Mouse (Mus musculus) liver, embryonic 11.5 days (tissue): ENCODE measurements at regions not wholly inside any gene's neighbourhood (a gene's known extent, or its start where the extent isn't known, plus 50 kb on each side); places are given as distances from the start of the nearest gene placed in this dataset.

Experiments
- ATAC-seq: fragments of 200-750 bp; cut with Nextera tagmentation; replicated peaks from 2 replicates; pipeline ENCODE4 v1.8.0; 2017; ENCODE audit warnings: moderate number of reproducible peaks, mild to moderate bottlenecking, moderate TSS enrichment, moderate library complexity; ENCODE audit not compliant: low FRiP score
- DNase-seq: peaks from one replicate; pipeline ENCODE4 v3.0.0-alpha.2; 2017; ENCODE audit warnings: low spot score
- H3K27ac ChIP-seq: fragments of 300-500 bp; sonication (generic); 2 replicates; pipeline ENCODE4 v1.5.1; 2014; ENCODE audit warnings: mild to moderate bottlenecking, low read depth, low read length, control low read depth
- H3K27me3 ChIP-seq: fragments of 300-500 bp; sonication (generic); replicated peaks from 2 replicates; pipeline ENCODE4 v1.6.1; 2014; ENCODE audit warnings: low read length, mixed read lengths; ENCODE audit not compliant: control insufficient read depth, insufficient read depth
- H3K36me3 ChIP-seq: fragments of 300-500 bp; sonication (generic); 2 replicates; pipeline ENCODE4 v1.6.1; 2014; ENCODE audit warnings: mild to moderate bottlenecking, low read length, moderate library complexity, mixed read lengths; ENCODE audit not compliant: control insufficient read depth, insufficient read depth
- H3K4me1 ChIP-seq: fragments of 300-500 bp; sonication (generic); replicated peaks from 2 replicates; pipeline ENCODE4 v1.6.1; 2014; ENCODE audit warnings: low read length, mixed read lengths; ENCODE audit not compliant: control insufficient read depth, insufficient read depth
- H3K4me2 ChIP-seq: fragments of 300-500 bp; sonication (generic); 2 replicates; pipeline ENCODE4 v1.6.1; 2014; ENCODE audit warnings: mild to moderate bottlenecking, control low read depth, moderate library complexity
- H3K4me3 ChIP-seq: fragments of 300-500 bp; sonication (generic); 2 replicates; pipeline ENCODE4 v1.5.1; 2014; ENCODE audit warnings: low read depth, low read length, control low read depth
- H3K9ac ChIP-seq: fragments of 300-500 bp; sonication (generic); 2 replicates; pipeline ENCODE4 v1.6.1; 2014; ENCODE audit warnings: low read depth, low read length, control low read depth
- H3K9me3 ChIP-seq: fragments of 300-500 bp; sonication (generic); 2 replicates; pipeline ENCODE4 v1.6.1; 2016; ENCODE audit warnings: low read length, inconsistent platforms, mixed read lengths; ENCODE audit not compliant: control insufficient read depth
- WGBS: fragments of 180-500 bp; shearing (Covaris S2); extraction: QIAGEN DNeasy Blood & Tissue Kit; methylation state at CpG from one replicate; pipeline ENCODE4 v1.1.7; 2014; 5-methylcytosine and 5-hydroxymethylcytosine counted together

GRCm38 (mm10) chr2:171333816-171334757 lies 602.5 kb downstream of the Dok5 start:
- no peak for ATAC-seq
- Histone ChIP-seq H3K27ac (no peak overlapping the region), H3K4me2 (no peak overlapping the region), H3K4me1 (no peaks in the 10 kb centered on the region), H3K36me3 (no peaks in the 10 kb centered on the region), H3K4me3 (no peak overlapping the region), H3K27me3 (no peaks in the 10 kb centered on the region), H3K9ac (no peak overlapping the region), H3K9me3 (no peaks in the 10 kb centered on the region)
- 76% methylated on average over 14 of the region's 14 CpGs for WGBS
- DNase-seq: no peak

GRCm38 (mm10) chr2:171332826-171333225 lies 601.2 kb downstream of the Dok5 start:
- Histone ChIP-seq H3K4me2 (no peak overlapping the region), H3K27me3 (no peaks in the 10 kb centered on the region), H3K4me3 (no peak overlapping the region), H3K4me1 (no peaks in the 10 kb centered on the region), H3K27ac (no peak overlapping the region), H3K9me3 (no peaks in the 10 kb centered on the region), H3K36me3 (no peaks in the 10 kb centered on the region), H3K9ac (no peak overlapping the region)
- ATAC-seq (no peak), DNase-seq (no peak)
- WGBS: 85% methylated on average over 8 of the region's 8 CpGs

GRCm38 (mm10) chr2:171331529-171331928 lies 599.9 kb downstream of the Dok5 start:
- no peak for DNase-seq
- no peak for ATAC-seq
- Histone ChIP-seq H3K9me3 (no peaks in the 10 kb centered on the region), H3K4me2 (no peak overlapping the region), H3K27me3 (no peaks in the 10 kb centered on the region), H3K9ac (no peak overlapping the region), H3K27ac (no peak overlapping the region), H3K4me3 (no peak overlapping the region), H3K4me1 (no peaks in the 10 kb centered on the region), H3K36me3 (no peaks in the 10 kb centered on the region)
- WGBS: 84% methylated on average over 3 of the region's 3 CpGs

GRCm38 (mm10) chr2:171326909-171327308 lies 595.3 kb downstream of the Dok5 start:
- H3K9me3 ChIP-seq: no peaks in the 10 kb centered on the region
- H3K27ac ChIP-seq: no peak overlapping the region
- H3K9ac ChIP-seq: no peak overlapping the region
- ATAC-seq (no peak), DNase-seq (no peak)
- H3K27me3 ChIP-seq: no peaks in the 10 kb centered on the region
- 57% methylated on average over 3 of the region's 3 CpGs for WGBS
- H3K4me3 ChIP-seq: no peak overlapping the region
- no peak overlapping the region for H3K4me2 ChIP-seq
- H3K4me1 ChIP-seq: no peaks in the 10 kb centered on the region
- H3K36me3 ChIP-seq: no peaks in the 10 kb centered on the region

GRCm38 (mm10) chr2:171308486-171308885 lies 576.9 kb downstream of the Dok5 start:
- H3K36me3 ChIP-seq: no peaks in the 10 kb centered on the region
- no peak overlapping the region for H3K4me3 ChIP-seq
- H3K4me2 ChIP-seq: no peak overlapping the region
- H3K9me3 ChIP-seq: no peaks in the 10 kb centered on the region
- H3K27me3 ChIP-seq: no peaks in the 10 kb centered on the region
- H3K27ac ChIP-seq: no peak overlapping the region
- ATAC-seq (no peak), DNase-seq (no peak)
- no peak overlapping the region for H3K9ac ChIP-seq
- H3K4me1 ChIP-seq: no peaks in the 10 kb centered on the region
- WGBS: 73% methylated on average over 4 of the region's 4 CpGs

GRCm38 (mm10) chr2:171306000-171306399 lies 574.4 kb downstream of the Dok5 start:
- H3K4me1 ChIP-seq: no peaks in the 10 kb centered on the region
- WGBS: 61% methylated on average over 12 of the region's 12 CpGs

GRCm38 (mm10) chr2:171298519-171298918 lies 566.9 kb downstream of the Dok5 start:
- WGBS: 78% methylated on average over 5 of the region's 5 CpGs
- H3K4me2 ChIP-seq: no peak overlapping the region
- no peaks in the 10 kb centered on the region for H3K27me3 ChIP-seq
- H3K9ac ChIP-seq: no peak overlapping the region
- H3K36me3 ChIP-seq: no peaks in the 10 kb centered on the region
- no peak for DNase-seq
- H3K27ac ChIP-seq: no peak overlapping the region
- no peak overlapping the region for H3K4me3 ChIP-seq
- H3K4me1 ChIP-seq: no peaks in the 10 kb centered on the region
- ATAC-seq: no peak
- H3K9me3 ChIP-seq: no peaks in the 10 kb centered on the region

More at GRCm38 (mm10) chr2:171306000-171306399, 574.4 kb downstream of the Dok5 start:
- H3K4me3 ChIP-seq: no peak overlapping the region
- ATAC-seq: no peak
- no peaks in the 10 kb centered on the region for H3K27me3 ChIP-seq
- H3K27ac ChIP-seq: no peak overlapping the region
- no peaks in the 10 kb centered on the region for H3K36me3 ChIP-seq
- H3K4me2 ChIP-seq: no peak overlapping the region
- no peaks in the 10 kb centered on the region for H3K9me3 ChIP-seq
- DNase-seq: no peak
- no peak overlapping the region for H3K9ac ChIP-seq

GRCm38 (mm10) chr2:171295603-171296002 lies 564.0 kb downstream of the Dok5 start:
- no peak overlapping the region for H3K4me2 ChIP-seq
- H3K36me3 ChIP-seq: no peaks in the 10 kb centered on the region
- no peaks in the 10 kb centered on the region for H3K4me1 ChIP-seq
- H3K4me3 ChIP-seq: no peak overlapping the region
- H3K27ac ChIP-seq: no peak overlapping the region
- WGBS: 75% methylated on average over 5 of the region's 5 CpGs
- no peaks in the 10 kb centered on the region for H3K27me3 ChIP-seq
- no peaks in the 10 kb centered on the region for H3K9me3 ChIP-seq
- H3K9ac ChIP-seq: no peak overlapping the region
- DNase-seq: no peak
- no peak for ATAC-seq

GRCm38 (mm10) chr2:171292579-171292978 lies 561.0 kb downstream of the Dok5 start:
- no peak for ATAC-seq
- H3K27ac ChIP-seq: no peak overlapping the region
- H3K4me1 ChIP-seq: no peaks in the 10 kb centered on the region
- no peak overlapping the region for H3K9ac ChIP-seq
- no peak for DNase-seq
- no peaks in the 10 kb centered on the region for H3K36me3 ChIP-seq
- no peaks in the 10 kb centered on the region for H3K9me3 ChIP-seq
- no peaks in the 10 kb centered on the region for H3K27me3 ChIP-seq
- no peak overlapping the region for H3K4me2 ChIP-seq
- no peak overlapping the region for H3K4me3 ChIP-seq
